Mouse (Mus musculus) megakaryocyte-erythroid progenitor cell, adult 5-6 weeks (primary cell): ENCODE results near the gene Psapl1. TPM values are rescaled to one million over a fixed set of nuclear protein-coding genes. Genes with fewer than 3 reads are reported as not detected.
"Not testable (repeated sequence)": the region's sequence is repeated elsewhere in the genome, so short reads cannot be mapped to it uniquely, and the experiment has no call there.

Source experiments
- ATAC-seq: replicated peaks from 2 replicates; pipeline ENCODE4 v1.8.0; 2016; ENCODE audit warnings: mild to moderate bottlenecking, inconsistent platforms; ENCODE audit not compliant: severe bottlenecking, poor library complexity, low FRiP score, low TSS enrichment
- total RNA-seq, 2 experiments: library from RNA; stranded (forward) in 1 of 2; stranded (reverse) in 1 of 2; fragments of 200-1000, 215-1000 nt in 1 of 2; fragments of >200 nt in 1 of 2; fragmentation: Nextera tagmentation in 1 of 2; gene quantifications; 2 replicates each; pipeline ENCODE4 v1.2.3; 2014 to 2017

Psapl1 gene
- total RNA-seq, 2 experiments from 2014 or later = not detected

GRCm38 (mm10) chr5:36199519-36199918 lies 4.3 kb upstream of the Psapl1 start:
- ATAC-seq = no peak

DNA sequence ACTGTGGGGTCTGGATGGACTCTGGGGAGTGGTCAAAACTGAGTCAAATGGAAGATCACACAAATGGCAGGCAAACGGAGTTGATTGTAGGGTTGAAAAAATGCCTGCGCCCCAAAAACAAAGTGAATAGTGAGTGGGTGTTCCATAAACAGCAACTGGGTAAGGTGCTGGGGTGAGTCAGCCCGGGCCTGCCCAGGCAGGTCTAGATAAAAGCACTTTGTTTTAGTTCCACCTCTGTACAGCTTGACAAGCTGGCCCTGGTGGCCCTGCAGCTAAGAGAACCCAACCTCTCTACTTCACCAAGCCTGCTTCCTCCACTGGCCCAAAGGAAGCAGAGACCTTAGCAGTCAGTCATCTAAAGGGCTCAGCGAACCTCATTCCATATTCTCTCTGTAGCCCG lies 1.0 kb upstream of the Psapl1 start:
- ATAC-seq = no peak

DNA sequence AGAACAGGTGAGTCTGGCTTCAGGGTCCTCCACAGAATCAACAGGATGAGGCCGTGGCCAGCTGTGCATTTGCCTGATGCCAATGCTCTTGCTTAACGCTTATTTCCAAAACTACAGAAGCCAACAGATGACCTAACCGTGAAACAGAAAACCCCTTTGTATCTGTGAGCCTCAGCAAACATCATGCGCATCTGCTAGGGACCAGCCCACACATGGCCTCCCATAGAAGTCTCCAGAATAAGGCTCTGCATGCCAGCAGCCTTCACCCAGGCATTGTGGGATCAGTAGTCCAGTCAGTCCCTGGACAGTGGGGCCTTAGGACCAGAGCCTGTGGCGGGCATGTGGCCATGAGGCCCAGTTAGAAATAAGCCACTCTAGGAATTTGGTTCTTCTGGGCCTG lies 400 bp upstream of the Psapl1 start:
- ATAC-seq = no peak

DNA sequence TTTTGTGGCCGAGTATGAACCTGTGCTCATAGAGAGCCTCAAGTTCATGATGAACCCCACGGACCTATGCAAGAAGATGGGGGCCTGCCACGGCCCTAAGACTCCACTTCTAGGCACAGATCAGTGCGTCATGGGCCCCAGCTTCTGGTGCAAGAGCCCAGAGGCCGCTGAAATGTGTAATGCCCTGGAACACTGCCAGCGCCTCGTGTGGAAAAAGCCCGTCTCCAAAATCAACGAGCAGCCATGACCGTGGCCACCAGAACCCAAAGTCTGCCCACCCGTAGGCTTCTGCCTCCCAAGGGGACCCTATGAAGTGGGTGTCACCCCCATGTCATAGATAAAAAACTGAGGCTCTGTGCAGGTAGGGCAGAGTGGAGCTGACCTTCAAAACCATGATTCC lies 1.6 kb downstream of the Psapl1 start:
- ATAC-seq = no peak

GRCm38 (mm10) chr5:36208803-36209202 lies 5.0 kb downstream of the Psapl1 start:
- ATAC-seq = no peak

DNA sequence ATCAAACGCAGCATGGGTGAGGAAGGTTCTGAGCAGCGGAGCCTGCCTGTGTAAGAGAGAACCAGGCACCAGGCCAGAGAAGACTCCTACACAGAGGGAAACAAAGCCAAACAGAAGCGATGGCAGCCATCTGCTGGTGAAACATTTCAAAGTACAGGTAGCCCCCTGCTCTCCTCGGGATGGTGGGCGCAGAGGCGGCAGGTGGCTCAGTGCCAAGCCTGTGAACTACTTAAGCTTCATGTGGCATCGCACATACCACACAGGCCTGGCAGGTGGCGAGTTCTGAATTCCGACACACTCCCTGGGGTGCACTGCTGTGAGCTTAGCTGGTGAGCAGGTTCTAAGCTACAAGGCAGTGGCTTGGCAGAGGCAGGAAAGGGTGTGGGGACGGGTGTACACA lies 9.5 kb downstream of the Psapl1 start:
- ATAC-seq = no peak

- ATAC-seq = no peak
These were observed 16.3 kb downstream of the Psapl1 start for GRCm38 (mm10) chr5:36220105-36220504.

GRCm38 (mm10) chr5:36220626-36221025 lies 16.8 kb downstream of the Psapl1 start:
- ATAC-seq = no peak

- no peak for ATAC-seq
These were observed 20.0 kb downstream of the Psapl1 start for GRCm38 (mm10) chr5:36223787-36224186.

DNA sequence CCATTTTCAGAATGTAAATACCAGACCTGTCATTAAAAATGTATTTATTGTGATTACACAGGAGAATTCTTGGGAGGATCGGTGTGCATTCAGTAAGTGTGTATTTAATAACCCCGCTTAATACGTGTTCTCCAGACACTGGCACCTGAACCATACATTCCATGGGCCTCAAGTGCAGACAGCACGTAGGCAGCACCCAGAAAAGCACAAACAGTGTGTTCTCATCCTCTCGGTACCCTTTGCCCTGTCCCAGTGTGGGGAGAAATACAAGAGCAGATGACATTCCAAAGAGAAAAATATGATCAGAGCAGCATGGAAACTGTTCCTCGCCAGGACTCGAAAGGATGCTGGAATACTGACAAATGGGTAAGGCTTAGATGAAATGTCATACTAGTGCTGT lies 22.0 kb downstream of the Psapl1 start:
- ATAC-seq = no peak

DNA sequence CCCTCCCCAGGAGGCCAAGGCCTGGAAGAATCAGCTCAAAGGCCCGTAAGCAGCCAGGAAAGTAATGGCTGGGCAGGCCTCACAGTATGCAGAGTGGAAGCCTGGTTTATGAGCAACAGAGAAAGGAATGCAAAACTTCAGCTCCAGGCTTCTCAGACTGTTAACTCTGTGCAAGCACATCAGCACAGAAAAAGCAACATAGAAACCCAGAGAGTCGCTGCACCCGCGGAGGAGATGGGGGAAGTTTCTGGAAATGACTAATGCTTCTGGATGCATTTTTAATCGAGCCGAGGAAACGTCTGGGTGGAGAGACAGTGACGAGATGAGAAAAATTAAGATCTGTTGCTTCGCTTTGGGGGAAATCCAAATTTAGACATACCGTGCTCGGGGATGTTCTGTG lies 22.5 kb downstream of the Psapl1 start:
- ATAC-seq = no peak

DNA sequence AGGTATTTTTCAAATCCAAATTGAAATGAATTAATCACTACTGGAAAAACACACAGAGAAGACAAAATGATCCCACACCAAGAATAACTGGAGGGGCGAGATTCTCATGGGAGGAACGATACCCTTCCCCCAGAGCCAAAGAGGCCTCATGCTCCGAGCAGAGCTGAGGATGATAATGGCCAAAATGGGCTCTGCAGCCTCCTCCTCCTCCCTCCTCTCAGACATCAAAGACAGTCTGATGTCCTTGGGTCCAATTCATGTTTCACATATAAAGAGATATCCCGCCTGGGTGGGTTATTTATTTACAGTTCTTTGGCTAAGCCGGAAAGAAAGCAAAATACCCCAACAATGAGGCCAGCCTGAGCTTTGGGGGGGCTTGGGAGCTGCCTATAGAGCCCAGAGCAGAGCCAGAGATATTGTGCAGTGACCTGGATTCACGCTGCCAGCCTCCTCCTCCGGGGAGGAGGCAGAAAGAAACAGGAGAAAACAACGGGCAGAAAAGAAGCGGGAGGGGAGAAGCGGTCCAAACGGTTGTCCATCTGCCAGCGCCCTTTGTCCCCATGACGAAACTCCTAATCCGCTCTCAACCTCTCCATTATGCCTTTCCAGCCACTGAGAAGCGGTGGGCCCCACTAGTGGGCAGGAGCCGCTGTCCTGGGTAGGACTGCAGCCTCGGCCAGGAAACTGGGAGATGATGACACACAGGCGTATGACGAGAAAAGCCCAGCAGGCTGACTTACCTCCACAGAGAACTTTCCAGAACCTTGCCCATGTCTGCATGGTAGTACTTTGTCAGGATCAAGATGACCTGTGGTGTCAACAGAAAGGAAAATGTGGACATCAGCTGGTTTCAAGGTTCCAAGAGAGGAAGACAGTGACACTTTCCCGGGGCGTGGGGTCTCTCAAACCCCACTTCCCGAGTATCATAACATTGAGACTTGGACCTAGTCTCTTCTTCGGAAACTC lies 24.9 kb downstream of the Psapl1 start:
- no peak for ATAC-seq

DNA sequence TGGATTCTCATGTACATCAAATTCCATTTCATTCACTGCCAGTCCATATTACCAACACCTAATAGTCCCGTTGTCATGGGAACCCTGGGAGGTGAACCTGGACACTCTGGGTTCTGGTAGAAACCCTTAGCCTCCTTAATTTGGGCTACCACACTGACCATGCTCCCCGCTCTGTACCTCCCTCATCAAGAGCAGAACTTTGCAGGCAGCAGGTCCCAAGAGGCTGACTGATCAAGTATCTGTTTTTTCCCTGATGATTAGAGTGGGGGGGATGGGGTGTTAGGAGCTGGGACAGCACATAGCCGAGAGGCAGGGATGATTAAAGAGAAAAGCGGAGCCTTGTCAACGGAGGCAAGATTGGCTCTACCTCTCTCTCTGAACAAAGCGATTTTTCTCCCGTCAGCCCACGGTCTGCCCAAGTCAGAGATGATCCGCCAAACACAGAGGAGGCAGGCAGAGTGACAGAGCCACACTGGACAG lies 26.5 kb downstream of the Psapl1 start:
- ATAC-seq = no peak

DNA sequence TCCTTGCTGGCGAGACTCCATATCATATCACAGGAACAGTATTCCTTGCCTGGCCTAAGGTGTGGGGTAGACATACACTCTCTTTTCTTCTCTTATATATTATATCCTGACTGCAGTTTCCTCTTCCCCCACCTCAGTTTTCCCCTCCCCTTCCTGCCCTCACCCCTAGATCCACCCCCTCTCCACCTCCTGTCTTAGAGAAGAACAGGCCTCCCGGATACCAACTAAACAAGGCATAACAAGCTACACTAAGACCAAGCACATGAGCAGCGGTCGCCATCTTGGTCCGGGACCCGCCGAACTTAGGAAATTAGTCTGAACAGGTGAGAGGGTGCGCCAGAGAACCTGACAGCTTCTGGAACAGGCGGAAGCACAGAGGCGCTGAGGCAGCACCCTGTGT lies 33.7 kb downstream of the Psapl1 start:
- not testable (repeated sequence) for ATAC-seq

DNA sequence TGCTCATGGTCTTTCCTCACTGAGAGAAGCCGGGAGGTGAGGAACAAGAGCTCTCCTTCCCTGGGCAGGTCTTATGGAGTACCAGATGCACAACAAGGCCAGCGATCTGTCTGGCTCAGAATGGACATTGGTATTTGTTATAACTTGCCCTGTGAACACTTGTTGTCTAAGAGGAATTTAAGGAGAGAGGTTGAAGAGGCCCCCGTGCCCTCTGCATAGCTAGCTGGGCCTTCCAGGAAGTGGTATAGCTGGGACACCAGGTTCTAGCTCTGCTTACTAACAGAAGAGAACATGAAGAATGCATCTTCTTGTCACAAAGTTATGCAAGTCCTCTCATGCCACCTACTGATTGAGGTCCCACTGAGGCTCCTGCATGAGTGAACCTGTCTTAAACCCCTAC lies 44.2 kb downstream of the Psapl1 start:
- no peak for ATAC-seq

- no peak for ATAC-seq
These were observed 49.1 kb downstream of the Psapl1 start for GRCm38 (mm10) chr5:36252746-36253504.

GRCm38 (mm10) chr5:36254642-36255516 lies 51.1 kb downstream of the Psapl1 start:
- ATAC-seq = no peak
